Mouse (Mus musculus) myocyte (in vitro differentiated cells): Measurements from ENCODE around the gene Kctd17. TPM values are rescaled to one million over a fixed set of nuclear protein-coding genes. Genes with fewer than 3 reads are reported as not detected.

Experiments
- H3K27me3 ChIP-seq: one replicate; pipeline ENCODE4 v1.6.1; 2011; ENCODE audit not compliant: control insufficient read depth, insufficient read depth, insufficient read length
- H3K36me3 ChIP-seq: one replicate; pipeline ENCODE4 v1.6.1; 2011; ENCODE audit not compliant: control insufficient read depth, insufficient read depth
- H3K4me2 ChIP-seq: one replicate; pipeline ENCODE4 v1.6.1; 2011; ENCODE audit warnings: low read depth, control low read depth
- H3K4me3 ChIP-seq: one replicate; pipeline ENCODE4 v1.5.1; 2011; ENCODE audit warnings: mild to moderate bottlenecking, control low read depth, moderate library complexity
- H3K79me2 ChIP-seq: one replicate; pipeline ENCODE4 v1.6.1; 2011; ENCODE audit not compliant: control insufficient read depth, insufficient read depth
- H3ac ChIP-seq: one replicate; pipeline ENCODE4 v1.6.1; 2011; ENCODE audit not compliant: control insufficient read depth, insufficient read length
- CEBPB ChIP-seq: IDR thresholded peaks from 2 replicates; pipeline ENCODE4 v1.6.1; 2011; ENCODE audit warnings: mild to moderate bottlenecking, moderate library complexity; ENCODE audit not compliant: poor library complexity, insufficient read depth, severe bottlenecking
- E2F4 ChIP-seq: IDR thresholded peaks from one replicate; pipeline ENCODE4 v1.6.1; 2011; ENCODE audit warnings: mild to moderate bottlenecking, control low read depth, moderate library complexity; ENCODE audit not compliant: insufficient read depth
- MAX ChIP-seq: IDR thresholded peaks from one replicate; pipeline ENCODE4 v1.6.1; 2011; ENCODE audit warnings: low read depth, mild to moderate bottlenecking, control low read depth
- MYOD1 ChIP-seq, 3 experiments: IDR thresholded peaks; one replicate each; pipeline ENCODE4 v1.6.1; 2011; ENCODE audit warnings: control low read depth in 2 of 3, low read depth in 2 of 3, mild to moderate bottlenecking in 2 of 3, moderate library complexity in 1 of 3; ENCODE audit not compliant: insufficient read length in 2 of 3, control insufficient read depth in 1 of 3
- MYOG ChIP-seq, 3 experiments: IDR thresholded peaks; one replicate each; pipeline ENCODE4 v1.6.1; 2011; ENCODE audit warnings: control low read depth in 2 of 3, low read depth in 2 of 3, mild to moderate bottlenecking in 2 of 3; ENCODE audit not compliant: insufficient read length in 2 of 3, control insufficient read depth in 1 of 3, insufficient read depth in 1 of 3
- POLR2A ChIP-seq: IDR thresholded peaks from one replicate; pipeline ENCODE4 v1.6.1; 2011; ENCODE audit warnings: low read depth, mild to moderate bottlenecking, control low read depth, moderate library complexity; ENCODE audit not compliant: insufficient read length
- POLR2AphosphoS2 ChIP-seq: IDR thresholded peaks from one replicate; pipeline ENCODE4 v1.6.1; 2011; ENCODE audit warnings: low read depth, control low read depth; ENCODE audit not compliant: insufficient read length
- REST ChIP-seq: IDR thresholded peaks from one replicate; pipeline ENCODE4 v1.6.1; 2011; ENCODE audit warnings: mild to moderate bottlenecking, control low read depth, moderate library complexity; ENCODE audit not compliant: insufficient read depth, insufficient read length
- SRF ChIP-seq: IDR thresholded peaks from one replicate; pipeline ENCODE4 v1.6.1; 2011; ENCODE audit warnings: low read depth; ENCODE audit not compliant: control insufficient read depth, insufficient read length
- TCF12 ChIP-seq: IDR thresholded peaks from one replicate; pipeline ENCODE4 v1.6.1; 2011; ENCODE audit warnings: mild to moderate bottlenecking, control low read depth; ENCODE audit not compliant: poor library complexity, insufficient read depth, severe bottlenecking
- TCF3 ChIP-seq: IDR thresholded peaks from one replicate; pipeline ENCODE4 v1.6.1; 2011; ENCODE audit warnings: low read depth, control low read depth; ENCODE audit not compliant: insufficient read length
- USF1 ChIP-seq: IDR thresholded peaks from one replicate; pipeline ENCODE4 v1.6.1; 2011; ENCODE audit warnings: low read depth, mild to moderate bottlenecking, control low read depth, moderate library complexity
- polyA plus RNA-seq: library from polyadenylated mRNA; unstranded; fragments of >200 nt; fragmentation: generic; extraction: Trizol; gene quantifications from one replicate; pipeline ENCODE4 v1.2.1, GENCODE M21; 2012; ENCODE audit warnings: missing spikeins

Kctd17 gene
- polyA plus RNA-seq, 1 experiment, result 161 TPM

DNA sequence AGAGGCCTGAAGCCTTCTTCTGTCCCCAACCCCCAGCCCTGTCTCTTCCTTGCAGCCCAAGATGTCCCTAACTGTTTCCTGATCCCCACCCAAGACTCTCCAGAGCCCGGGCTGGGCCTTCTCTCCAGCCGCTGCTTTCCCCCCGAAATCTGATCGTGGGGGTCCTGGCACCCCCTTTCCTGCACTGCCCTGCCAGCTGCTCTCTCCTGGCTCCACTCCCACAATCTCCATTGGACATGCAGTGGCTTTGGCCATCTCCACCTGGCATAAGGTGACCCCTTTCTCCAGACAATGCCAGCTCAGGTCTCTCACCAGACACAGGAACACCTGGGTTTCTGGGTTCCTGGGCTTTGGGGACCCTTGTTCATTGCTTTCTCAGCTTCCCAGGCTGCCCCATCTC, 49.7 kb downstream of the Kctd17 start:
- Histone ChIP-seq H3ac (no peak overlapping the region), H3K79me2 (no peaks in the 10 kb centered on the region), H3K4me2 (no peak overlapping the region), H3K36me3 (no peaks in the 10 kb centered on the region), H3K27me3 (peaks cover 21% of the 10 kb centered on the region), H3K4me3 (no peak overlapping the region)
- TF ChIP-seq TCF12 (no peak), MAX (no peak), POLR2A (no peak), E2F4 (no peak), REST (no peak), MYOG (IDR thresholded peaks at IDR 0.05; ENCODE audit: control insufficient read depth in 1 of 3, insufficient read depth in 1 of 3, insufficient read length in 2 of 3, low read depth in 2 of 3) (no peak), TCF3 (no peak), USF1 (no peak), POLR2AphosphoS2 (no peak), SRF (no peak), MYOD1 (IDR thresholded peaks at IDR 0.05; ENCODE audit: control insufficient read depth in 1 of 3, insufficient read length in 2 of 3, low read depth in 2 of 3) (no peak)

DNA sequence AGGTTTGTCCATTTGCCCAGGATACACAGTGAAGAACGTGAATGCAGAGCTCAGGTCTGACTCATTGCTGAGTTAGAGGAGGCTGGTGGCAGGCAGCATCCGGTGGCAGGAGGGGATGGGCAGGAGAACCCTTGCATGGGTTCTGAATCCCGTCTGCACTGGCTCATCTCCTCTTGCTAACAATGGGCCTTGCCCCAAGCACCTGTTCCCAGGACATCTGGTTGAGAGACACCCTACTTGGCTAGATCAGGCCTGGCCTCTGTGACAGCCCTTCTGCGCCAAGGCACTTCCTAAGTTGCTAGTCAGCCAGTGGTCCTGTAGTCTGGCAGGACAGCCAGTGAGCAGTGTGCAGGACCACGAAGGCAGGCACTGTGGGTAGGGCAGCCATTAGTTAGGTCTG, 51.1 kb downstream of the Kctd17 start:
- Histone ChIP-seq H3K79me2 (no peaks in the 10 kb centered on the region), H3K36me3 (no peaks in the 10 kb centered on the region), H3K4me3 (no peak overlapping the region), H3ac (no peak overlapping the region), H3K27me3 (peaks cover 25% of the 10 kb centered on the region), H3K4me2 (peak overlapping the region; percentile 3)
- no peak for TF ChIP-seq E2F4
- TF ChIP-seq CEBPB, result no peak
- TF ChIP-seq MAX, result no peak
- TF ChIP-seq MYOD1 (IDR thresholded peaks at IDR 0.05; ENCODE audit: control insufficient read depth in 1 of 3, insufficient read length in 2 of 3, low read depth in 2 of 3), result peak; percentile 76 to 99 (median 96)
- no peak for TF ChIP-seq REST
- TF ChIP-seq POLR2A, result no peak
- TF ChIP-seq POLR2AphosphoS2, result no peak
- TF ChIP-seq TCF3, result peak; percentile 59
- TF ChIP-seq USF1, result no peak
- no peak for TF ChIP-seq SRF
- peak; percentile 75 for TF ChIP-seq TCF12
- TF ChIP-seq MYOG (IDR thresholded peaks at IDR 0.05; ENCODE audit: control insufficient read depth in 1 of 3, insufficient read depth in 1 of 3, insufficient read length in 2 of 3, low read depth in 2 of 3), result peak; percentile 84 to 95 (median 86)

DNA sequence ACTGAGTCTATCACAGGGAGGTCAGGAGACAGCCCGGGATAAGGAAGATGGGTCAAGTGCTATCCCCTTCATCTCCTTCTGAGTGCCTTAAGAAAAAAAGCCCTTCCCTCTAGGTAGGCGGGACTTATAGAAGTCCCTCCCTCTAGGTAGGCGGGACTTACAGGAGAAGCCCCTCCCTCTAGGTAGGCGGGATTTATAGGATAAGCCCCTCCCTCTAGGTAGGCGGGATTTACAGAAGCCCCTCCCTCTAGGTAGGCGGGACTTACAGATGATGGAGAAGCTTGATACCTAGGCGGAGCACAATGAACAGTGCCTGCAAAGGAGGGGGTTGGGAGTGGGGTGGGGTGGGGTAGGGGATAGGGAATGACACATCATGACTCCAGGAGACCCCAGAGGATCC, 51.7 kb downstream of the Kctd17 start:
- TF ChIP-seq USF1 (no peak), POLR2A (no peak), POLR2AphosphoS2 (no peak), TCF3 (no peak), TCF12 (no peak), SRF (no peak), MAX (no peak), E2F4 (no peak), REST (no peak), CEBPB (no peak), MYOG (IDR thresholded peaks at IDR 0.05; ENCODE audit: control insufficient read depth in 1 of 3, insufficient read depth in 1 of 3, insufficient read length in 2 of 3, low read depth in 2 of 3) (no peak), MYOD1 (IDR thresholded peaks at IDR 0.05; ENCODE audit: control insufficient read depth in 1 of 3, insufficient read length in 2 of 3, low read depth in 2 of 3) (no peak)
- no peak overlapping the region for H3ac ChIP-seq

DNA sequence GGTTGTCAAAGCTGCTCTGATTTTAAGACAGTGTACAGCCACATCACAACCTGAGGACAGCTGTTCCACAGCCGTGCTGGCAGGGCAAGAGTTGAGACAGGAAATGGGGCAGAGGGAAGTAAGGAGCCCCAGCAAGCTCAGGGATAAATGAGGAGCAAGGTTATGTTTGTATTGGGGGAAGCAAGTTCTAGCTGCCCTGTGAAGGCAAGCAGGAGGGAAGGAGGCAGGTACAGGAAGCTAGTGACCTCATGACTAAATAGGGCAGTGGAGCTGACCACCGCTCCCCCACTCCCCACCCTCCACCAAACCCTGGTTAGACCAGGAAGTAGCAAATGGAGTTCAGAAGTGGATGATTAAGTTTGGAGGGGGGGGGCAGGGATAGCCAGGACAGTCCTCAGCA, 52.6 kb downstream of the Kctd17 start:
- Histone ChIP-seq H3K4me3 (no peak overlapping the region), H3K27me3 (peaks cover 29% of the 10 kb centered on the region), H3K36me3 (no peaks in the 10 kb centered on the region), H3K4me2 (no peak overlapping the region), H3K79me2 (no peaks in the 10 kb centered on the region), H3ac (no peak overlapping the region)
- TF ChIP-seq TCF3 (no peak), POLR2A (no peak)

More for the DNA sequence above, 51.7 kb downstream of the Kctd17 start:
- no peak overlapping the region for H3K4me2 ChIP-seq
- no peaks in the 10 kb centered on the region for H3K36me3 ChIP-seq
- H3K79me2 ChIP-seq, result no peaks in the 10 kb centered on the region
- H3K27me3 ChIP-seq, result peaks cover 28% of the 10 kb centered on the region
- no peak overlapping the region for H3K4me3 ChIP-seq

DNA sequence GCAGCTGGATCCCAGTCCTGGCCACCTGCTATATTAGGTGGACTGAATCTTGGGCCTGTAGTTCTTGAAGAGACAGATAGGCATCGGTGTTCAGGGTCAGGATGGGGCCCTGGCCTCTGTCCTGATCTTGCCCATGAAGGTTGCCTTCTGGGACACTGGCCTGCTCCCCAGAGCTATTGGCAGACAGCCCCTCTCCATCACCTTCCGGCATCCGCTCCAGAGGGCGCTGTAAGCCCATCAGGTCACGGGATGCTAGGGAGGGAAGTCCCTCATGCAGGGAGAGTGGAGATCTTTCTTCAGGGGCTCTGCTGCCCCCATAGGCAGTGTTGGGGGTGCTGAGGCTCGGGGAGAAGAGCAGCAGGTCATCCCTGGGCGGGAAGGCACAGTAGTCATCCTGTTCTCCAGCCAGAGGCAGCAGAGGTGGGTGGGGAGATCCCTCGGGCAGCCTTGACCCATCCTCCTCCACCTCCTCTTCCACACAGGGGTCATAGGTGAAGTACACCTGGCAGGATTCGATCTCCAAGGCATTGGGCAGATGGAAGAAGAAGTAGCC, 53.2 kb downstream of the Kctd17 start:
- H3K36me3 ChIP-seq, result no peaks in the 10 kb centered on the region
- no peak overlapping the region for H3K4me2 ChIP-seq
- H3ac ChIP-seq, result no peak overlapping the region
- peaks cover 27% of the 10 kb centered on the region for H3K27me3 ChIP-seq
- H3K79me2 ChIP-seq, result no peaks in the 10 kb centered on the region
- H3K4me3 ChIP-seq, result no peak overlapping the region
- TF ChIP-seq MYOG (IDR thresholded peaks at IDR 0.05; ENCODE audit: control insufficient read depth in 1 of 3, insufficient read depth in 1 of 3, insufficient read length in 2 of 3, low read depth in 2 of 3) (no peak), MYOD1 (IDR thresholded peaks at IDR 0.05; ENCODE audit: control insufficient read depth in 1 of 3, insufficient read length in 2 of 3, low read depth in 2 of 3) (no peak), TCF12 (no peak), E2F4 (no peak), REST (no peak)
